Mouse (Mus musculus): ENCODE measurements around the gene Hist1h4f. TPM values are rescaled to one million over a fixed set of nuclear protein-coding genes. Genes with fewer than 3 reads are reported as not detected.

The Hist1h4f gene
- total and polyA plus RNA-seq, 2 experiments = 77.8 TPM; not detected in 1

- H3K79me2 ChIP-seq (ENCODE audit: control insufficient read depth, insufficient read depth, low read length) = no peaks in the 10 kb centered on the region
- peak overlapping the region; percentile 43 for H3K4me3 ChIP-seq (ENCODE audit: insufficient read depth, low read depth, low read length)
- TF ChIP-seq POLR2A (IDR thresholded peaks at IDR 0.05; ENCODE audit: extremely low read depth, insufficient read depth, low read length) = no peak
- TF ChIP-seq CTCF (IDR thresholded peaks at IDR 0.05; ENCODE audit: low read depth, low read length) = no peak
- peak overlapping the region; percentile 32 for H3K27ac ChIP-seq (replicated peaks; ENCODE audit: insufficient read depth, low read depth, low read length)
- peak overlapping the region; percentile 54 for H3K9ac ChIP-seq (ENCODE audit: low read depth, low read length)
- no peaks in the 10 kb centered on the region for H3K36me3 ChIP-seq (ENCODE audit: control insufficient read depth, insufficient read depth, low read length)
- no peaks in the 10 kb centered on the region for H3K27me3 ChIP-seq (ENCODE audit: control insufficient read depth, insufficient read depth, low read length)
- peak; percentile 62 for DNase-seq (ENCODE audit: extremely low read depth, low read depth, low spot score)
- H3K4me1 ChIP-seq (ENCODE audit: control insufficient read depth, insufficient read depth, low read length) = peaks cover 11% of the 10 kb centered on the region; the same call in 1 of the 2 replicates
- WGBS = under 1% methylated on average over 21 of the region's 21 CpGs
Measured at GRCm38 (mm10) chr13:23585029-23585441, 33.6 kb upstream of the Hist1h4f start.

GRCm38 (mm10) chr13:23584331-23584730 is 32.9 kb upstream of the Hist1h4f start:
- no peak for TF ChIP-seq POLR2A (IDR thresholded peaks at IDR 0.05; ENCODE audit: extremely low read depth, insufficient read depth, low read length)
- TF ChIP-seq CTCF (IDR thresholded peaks at IDR 0.05; ENCODE audit: low read depth, low read length) = no peak
- Histone ChIP-seq H3K4me1 (ENCODE audit: control insufficient read depth, insufficient read depth, low read length) (peaks cover 11% of the 10 kb centered on the region; the same call in 1 of the 2 replicates), H3K79me2 (ENCODE audit: control insufficient read depth, insufficient read depth, low read length) (no peaks in the 10 kb centered on the region), H3K9ac (ENCODE audit: low read depth, low read length) (no peak overlapping the region), H3K27me3 (ENCODE audit: control insufficient read depth, insufficient read depth, low read length) (no peaks in the 10 kb centered on the region), H3K36me3 (ENCODE audit: control insufficient read depth, insufficient read depth, low read length) (no peaks in the 10 kb centered on the region), H3K4me3 (ENCODE audit: insufficient read depth, low read depth, low read length) (no peak overlapping the region), H3K27ac (replicated peaks; ENCODE audit: insufficient read depth, low read depth, low read length) (peak overlapping the region; percentile 50)
- DNase-seq (ENCODE audit: extremely low read depth, low read depth, low spot score) = no peak

DNA sequence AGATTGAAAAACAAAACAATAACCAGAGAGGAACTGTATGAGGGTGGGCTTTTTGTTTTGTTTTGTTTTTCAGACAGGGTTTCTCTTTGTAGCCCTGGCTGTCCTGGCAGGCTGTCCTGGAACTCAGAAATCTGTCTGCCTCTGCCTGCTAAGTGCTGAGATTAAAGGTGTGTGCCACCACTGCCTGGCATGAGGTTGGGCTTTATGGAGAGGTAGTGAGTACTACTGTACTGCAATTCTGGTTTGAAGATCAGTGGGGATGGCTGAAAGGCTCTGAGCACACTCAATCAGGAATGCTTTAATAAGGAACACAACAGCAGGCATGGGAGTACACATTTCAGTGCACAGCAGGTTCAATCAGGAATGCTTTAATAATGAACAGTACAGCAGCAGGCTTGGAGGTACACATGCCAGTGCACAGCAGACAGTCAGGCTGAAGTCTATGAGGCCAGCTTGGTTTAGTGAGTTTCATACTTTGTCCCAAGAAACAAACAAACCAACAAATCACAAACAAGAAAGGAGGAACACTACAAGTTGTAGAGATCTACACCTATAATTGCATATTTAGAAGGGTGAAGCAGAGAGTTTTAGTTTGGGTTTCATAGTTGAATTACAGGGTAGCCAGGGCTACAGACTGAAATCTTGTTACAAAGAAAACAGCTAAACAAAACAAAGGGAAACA is 32.1 kb upstream of the Hist1h4f start:
- H3K36me3 ChIP-seq (ENCODE audit: control insufficient read depth, insufficient read depth, low read length) = no peaks in the 10 kb centered on the region
- no peak for TF ChIP-seq POLR2A (IDR thresholded peaks at IDR 0.05; ENCODE audit: extremely low read depth, insufficient read depth, low read length)
- no peak for TF ChIP-seq CTCF (IDR thresholded peaks at IDR 0.05; ENCODE audit: low read depth, low read length)
- DNase-seq (ENCODE audit: extremely low read depth, low read depth, low spot score) = no peak
- H3K27ac ChIP-seq (replicated peaks; ENCODE audit: insufficient read depth, low read depth, low read length) = no peak overlapping the region; the same call in 1 of the 2 replicates
- no peak overlapping the region for H3K9ac ChIP-seq (ENCODE audit: low read depth, low read length)
- no peak overlapping the region for H3K4me3 ChIP-seq (ENCODE audit: insufficient read depth, low read depth, low read length)
- no peaks in the 10 kb centered on the region for H3K79me2 ChIP-seq (ENCODE audit: control insufficient read depth, insufficient read depth, low read length)
- H3K4me1 ChIP-seq (ENCODE audit: control insufficient read depth, insufficient read depth, low read length) = peaks cover 11% of the 10 kb centered on the region; the same call in 1 of the 2 replicates
- H3K27me3 ChIP-seq (ENCODE audit: control insufficient read depth, insufficient read depth, low read length) = no peaks in the 10 kb centered on the region

DNA sequence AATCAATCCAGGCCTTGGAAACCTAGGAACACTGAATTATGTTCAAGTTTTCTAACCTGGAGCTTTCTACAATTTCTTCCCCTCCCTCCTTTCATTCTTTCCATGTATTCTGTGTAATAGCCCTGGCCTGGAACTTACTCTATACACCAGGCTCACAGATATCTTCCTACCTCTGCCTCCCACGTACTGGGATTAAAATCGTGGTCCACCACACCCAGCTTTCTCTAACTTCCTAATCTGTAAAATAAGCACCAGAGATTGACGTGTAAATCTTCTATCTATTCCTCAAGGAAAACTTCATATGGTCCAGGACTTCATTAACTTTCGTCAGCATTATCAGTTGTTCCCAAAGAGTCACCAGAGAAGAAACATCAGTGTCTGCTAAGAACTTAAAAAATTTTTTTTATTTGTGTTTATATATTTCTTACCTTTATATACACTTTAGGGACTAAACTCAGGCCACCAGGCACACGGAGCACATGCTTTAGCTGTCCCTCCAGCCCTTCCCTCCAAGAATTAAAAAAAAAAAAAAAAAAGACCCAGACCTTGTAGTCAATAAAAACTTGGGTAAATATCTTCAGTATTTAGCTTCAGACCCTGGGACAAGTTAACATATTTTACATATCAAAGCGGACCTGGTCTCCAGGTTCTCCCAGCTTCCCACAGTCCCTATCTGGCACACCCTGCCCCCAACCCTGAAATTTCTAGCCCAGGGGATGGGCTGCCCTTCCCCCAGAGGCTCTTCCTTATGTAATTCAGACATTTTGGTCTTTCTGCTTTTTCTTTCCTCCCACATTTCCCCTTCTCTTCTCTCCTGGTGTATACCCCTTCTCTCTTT is 31.0 kb upstream of the Hist1h4f start:
- Histone ChIP-seq H3K27me3 (ENCODE audit: control insufficient read depth, insufficient read depth, low read length) (no peaks in the 10 kb centered on the region), H3K4me3 (ENCODE audit: insufficient read depth, low read depth, low read length) (peak overlapping the region; percentile 68), H3K36me3 (ENCODE audit: control insufficient read depth, insufficient read depth, low read length) (no peaks in the 10 kb centered on the region), H3K79me2 (ENCODE audit: control insufficient read depth, insufficient read depth, low read length) (no peaks in the 10 kb centered on the region), H3K4me1 (ENCODE audit: control insufficient read depth, insufficient read depth, low read length) (peaks cover 11% of the 10 kb centered on the region; the same call in 1 of the 2 replicates), H3K27ac (replicated peaks; ENCODE audit: insufficient read depth, low read depth, low read length) (peak overlapping the region; percentile 43), H3K9ac (ENCODE audit: low read depth, low read length) (peak overlapping the region; percentile 64)
- no peak for DNase-seq (ENCODE audit: extremely low read depth, low read depth, low spot score)
- WGBS = 16% methylated on average over 6 of the region's 6 CpGs
- TF ChIP-seq POLR2A (IDR thresholded peaks at IDR 0.05; ENCODE audit: extremely low read depth, insufficient read depth, low read length) = no peak
- no peak for TF ChIP-seq CTCF (IDR thresholded peaks at IDR 0.05; ENCODE audit: low read depth, low read length)

- H3K36me3 ChIP-seq (ENCODE audit: control insufficient read depth, insufficient read depth, low read length) = no peaks in the 10 kb centered on the region
- peak within 1 kb of the TSS; percentile 7; the same call in 1 of the 2 replicates for H3K27ac ChIP-seq (replicated peaks; ENCODE audit: insufficient read depth, low read depth, low read length)
- under 1% methylated on average over 43 of the region's 43 CpGs for WGBS
- H3K79me2 ChIP-seq (ENCODE audit: control insufficient read depth, insufficient read depth, low read length) = no peaks in the 10 kb centered on the region
- no peaks in the 10 kb centered on the region for H3K27me3 ChIP-seq (ENCODE audit: control insufficient read depth, insufficient read depth, low read length)
- TF ChIP-seq CTCF (IDR thresholded peaks at IDR 0.05; ENCODE audit: low read depth, low read length) = no peak
- TF ChIP-seq POLR2A (IDR thresholded peaks at IDR 0.05; ENCODE audit: extremely low read depth, insufficient read depth, low read length) = peak; percentile 100
- H3K4me3 ChIP-seq (ENCODE audit: insufficient read depth, low read depth, low read length) = peak within 1 kb of the TSS; percentile 68
- DNase-seq (ENCODE audit: extremely low read depth, low read depth, low spot score) = peak; percentile 97
- H3K9ac ChIP-seq (ENCODE audit: low read depth, low read length) = peak within 1 kb of the TSS; percentile 64
- H3K4me1 ChIP-seq (ENCODE audit: control insufficient read depth, insufficient read depth, low read length) = peaks cover 9% of the 10 kb centered on the region; the same call in 1 of the 2 replicates
Measured at GRCm38 (mm10) chr13:23581408-23582218, 30.2 kb upstream of the Hist1h4f start, which contains the start of gene Hist1h4d. Gene Hist1h4d, plus strand, starts transcription at chr13:23581598.

Data from liver, adult 2 months (tissue).